Mouse (Mus musculus) gastrocnemius, adult 8-10 months (tissue): ENCODE data around the gene Gpr83. TPM values are rescaled to one million over a fixed set of nuclear protein-coding genes. Genes with fewer than 3 reads are reported as not detected.

Experiments
- DNase-seq, 2 experiments: peaks; one replicate each; pipeline ENCODE4 v3.0.0; 2022; ENCODE audit warnings: low spot score in 2 of 2
- total RNA-seq, 4 experiments: library from RNA; stranded (reverse); gene quantifications; 2 replicates each; pipeline ENCODE4 v1.2.4; 2022

Gene Gpr83
- total RNA-seq = not detected

DNA sequence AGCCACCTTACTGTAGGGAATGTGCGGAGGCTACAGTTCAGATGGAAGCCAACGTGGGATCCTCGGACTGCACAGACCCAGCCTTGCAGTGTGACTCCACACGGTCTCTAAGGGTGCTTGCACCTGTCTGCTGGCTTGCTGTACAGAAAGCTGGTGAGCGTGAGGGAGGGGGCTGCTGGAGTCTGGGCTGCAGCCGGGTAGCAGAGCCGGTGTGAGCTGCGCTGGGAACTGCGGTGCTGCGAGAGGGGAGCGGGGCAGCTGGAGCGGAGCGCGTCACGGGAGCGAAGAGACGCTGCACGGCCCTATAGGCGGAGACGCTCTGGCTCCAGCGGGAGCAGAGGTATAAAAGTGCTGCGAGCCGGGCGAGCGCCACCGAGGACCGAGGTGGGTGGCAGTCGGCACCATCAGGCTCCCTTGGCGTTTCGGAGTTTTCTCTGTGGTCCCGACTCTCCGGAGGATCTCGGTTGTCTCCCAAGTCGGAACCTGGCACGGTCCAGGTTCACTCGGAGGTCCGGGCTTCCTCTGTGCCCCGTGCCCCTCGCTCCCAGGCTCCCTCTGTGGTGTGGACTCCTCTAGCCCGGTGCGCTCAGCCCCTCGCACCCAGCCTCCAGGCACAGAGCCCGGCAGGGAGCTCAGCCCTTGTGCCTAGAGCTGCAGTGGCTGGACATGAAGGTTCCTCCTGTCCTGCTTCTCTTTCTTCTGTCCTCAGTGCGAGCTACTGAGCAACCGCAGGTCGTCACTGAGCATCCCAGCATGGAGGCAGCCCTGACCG, at the start of gene Gpr83:
TSS of gene Gpr83 (plus strand) at position 343 of the 772 bp plus-strand sequence.
- no peak for DNase-seq

DNA sequence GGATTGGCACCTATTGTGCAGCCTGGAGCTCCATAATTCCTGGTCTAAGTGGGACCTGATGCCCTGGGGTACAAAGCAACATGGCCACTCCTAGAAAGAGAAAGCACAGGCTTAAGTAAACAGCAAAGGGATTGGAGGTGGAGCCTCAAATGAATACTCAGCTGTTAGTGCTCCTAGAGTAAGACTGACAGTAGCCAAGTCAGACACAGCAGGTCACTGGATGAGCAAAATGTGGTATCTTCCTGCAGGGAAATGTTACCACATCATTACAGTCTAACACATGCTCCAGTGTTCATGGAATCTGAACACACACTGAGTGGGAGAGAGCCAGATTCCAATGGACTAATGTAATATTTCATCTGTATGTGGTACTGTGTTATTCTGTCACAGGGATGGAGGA, 38.6 kb upstream of the Gpr83 start:
- no peak for DNase-seq

DNA sequence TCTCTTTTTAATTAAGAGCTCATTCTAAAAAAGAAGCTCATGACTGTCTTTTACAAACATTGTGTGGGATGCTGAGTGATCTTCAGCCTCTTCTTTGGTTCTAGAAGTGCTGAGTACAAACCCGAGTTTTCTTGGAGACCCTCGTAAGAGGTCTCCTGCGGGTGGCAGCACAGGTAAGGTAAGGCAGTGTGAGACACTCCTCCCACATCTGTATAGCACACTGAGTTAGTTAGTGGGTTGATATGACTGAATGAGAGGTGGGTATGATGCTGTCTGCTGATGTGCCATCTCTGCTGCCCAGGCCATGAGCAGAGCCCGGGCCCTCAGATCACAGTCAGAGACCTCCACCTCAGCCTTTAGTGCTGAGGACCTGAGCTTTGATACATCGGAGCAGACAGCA, 35.2 kb upstream of the Gpr83 start:
- no peak for DNase-seq

DNA sequence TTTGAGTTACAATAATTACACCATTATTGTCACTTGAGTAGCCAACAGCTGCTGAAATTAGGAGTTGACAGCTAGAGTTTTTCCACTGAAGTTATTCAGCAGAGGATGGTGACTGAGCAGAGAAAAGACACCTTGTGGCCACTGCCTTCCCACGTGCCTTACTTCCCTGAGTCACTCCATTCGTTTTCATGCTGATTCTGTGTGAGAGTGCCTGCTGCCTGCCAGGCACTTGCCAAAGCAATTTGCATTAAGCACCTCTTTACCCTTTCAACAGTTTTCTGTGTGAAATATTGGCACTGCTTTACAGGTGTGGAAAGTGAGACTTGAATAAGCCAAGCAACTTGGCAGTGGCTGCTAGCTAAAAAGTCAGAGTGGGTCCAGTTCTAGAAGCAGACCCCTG, 32.1 kb upstream of the Gpr83 start:
- DNase-seq = no peak

DNA sequence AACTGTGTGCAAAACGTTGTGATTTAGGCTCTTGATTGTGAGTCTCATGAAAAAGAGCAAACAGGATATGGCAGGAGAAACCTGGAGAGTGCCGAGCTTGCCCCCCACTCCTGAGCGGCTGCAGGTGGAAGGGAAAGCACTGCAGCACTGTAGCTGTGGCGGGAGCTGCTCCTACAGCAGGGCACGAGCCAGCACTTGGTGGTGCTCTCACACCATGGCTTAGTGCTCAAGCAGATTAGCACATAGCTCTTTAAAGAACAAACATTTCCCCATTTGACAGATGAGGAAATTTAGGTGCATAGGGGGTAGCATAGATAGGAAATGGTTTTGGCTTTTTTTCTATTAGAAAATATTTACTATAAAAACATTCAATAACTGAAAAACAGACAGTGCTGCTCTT, 28.0 kb upstream of the Gpr83 start:
- no peak for DNase-seq

DNA sequence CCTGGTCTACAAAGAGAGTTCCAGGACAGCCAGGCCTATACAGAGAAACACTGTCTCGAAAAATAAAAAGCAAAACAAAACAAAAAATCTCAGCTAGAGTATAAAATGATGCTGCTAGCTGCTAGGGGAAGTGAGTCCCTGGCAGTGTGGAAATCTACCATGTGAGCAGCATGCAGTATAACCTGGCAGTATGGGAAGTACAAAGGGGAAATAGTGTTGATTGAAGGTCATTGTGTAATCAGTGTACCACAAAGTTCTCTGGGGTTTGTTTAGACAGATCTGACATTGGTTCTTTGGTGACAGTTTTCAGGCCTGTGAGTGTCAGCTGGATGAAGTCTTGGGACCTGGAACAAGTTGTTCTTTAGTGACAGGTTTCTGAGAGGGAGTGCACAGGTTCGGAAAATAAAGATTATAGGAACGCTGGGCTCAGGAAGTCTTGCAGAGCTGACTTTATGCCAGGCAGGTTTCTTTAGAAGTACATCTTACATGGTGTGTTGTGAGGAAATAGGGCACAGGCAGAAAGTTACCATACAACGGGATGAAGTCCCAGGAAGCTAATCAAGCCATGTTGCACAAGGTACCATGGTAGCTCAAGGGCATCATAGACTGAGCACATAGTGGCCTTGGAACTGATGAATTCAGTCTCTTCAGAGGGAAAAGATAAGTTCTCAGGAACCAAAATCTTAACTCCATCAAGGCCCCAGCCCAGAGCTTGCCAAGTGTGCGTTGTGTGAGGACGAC, 24.5 kb upstream of the Gpr83 start:
- DNase-seq = no peak

DNA sequence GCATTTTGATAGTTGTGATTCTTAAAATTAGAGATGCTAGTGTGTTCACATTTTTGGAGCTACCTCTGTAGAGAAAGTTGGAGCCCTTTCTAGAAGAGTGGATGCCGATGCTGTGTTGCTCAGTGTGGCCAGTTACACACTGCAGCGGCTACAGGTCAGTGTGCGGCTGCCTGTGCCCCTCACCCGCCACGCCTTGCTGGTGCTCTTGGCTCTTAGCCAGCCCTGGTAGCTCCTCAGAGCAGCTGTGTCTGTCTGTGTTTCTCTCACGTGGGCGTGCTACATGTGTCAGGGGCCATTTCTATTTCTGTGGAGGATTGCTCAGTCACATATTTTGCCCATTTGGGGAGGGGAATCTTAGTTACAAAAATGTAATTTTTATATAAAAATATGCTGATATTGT, 20.5 kb upstream of the Gpr83 start:
- DNase-seq = no peak

DNA sequence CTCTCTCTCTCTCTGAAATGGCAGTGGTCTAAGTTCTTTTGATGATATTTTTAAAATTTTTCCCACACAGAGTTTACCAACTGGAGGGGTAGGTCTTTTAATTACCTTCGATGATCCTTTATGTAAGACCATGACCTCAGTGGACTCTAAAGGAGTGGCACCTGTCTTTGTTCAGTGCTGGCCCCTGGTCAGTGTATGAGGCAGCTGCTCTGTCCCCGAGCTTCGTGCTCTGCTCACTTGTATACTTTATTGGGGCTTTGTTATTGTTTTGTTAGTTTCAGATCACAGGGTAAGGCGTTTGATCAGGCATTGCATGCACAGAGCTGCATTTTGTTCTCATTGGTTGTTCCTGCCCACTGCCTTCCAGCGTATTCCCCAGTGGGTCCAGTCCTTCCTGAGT, 20.0 kb upstream of the Gpr83 start:
- no peak for DNase-seq

DNA sequence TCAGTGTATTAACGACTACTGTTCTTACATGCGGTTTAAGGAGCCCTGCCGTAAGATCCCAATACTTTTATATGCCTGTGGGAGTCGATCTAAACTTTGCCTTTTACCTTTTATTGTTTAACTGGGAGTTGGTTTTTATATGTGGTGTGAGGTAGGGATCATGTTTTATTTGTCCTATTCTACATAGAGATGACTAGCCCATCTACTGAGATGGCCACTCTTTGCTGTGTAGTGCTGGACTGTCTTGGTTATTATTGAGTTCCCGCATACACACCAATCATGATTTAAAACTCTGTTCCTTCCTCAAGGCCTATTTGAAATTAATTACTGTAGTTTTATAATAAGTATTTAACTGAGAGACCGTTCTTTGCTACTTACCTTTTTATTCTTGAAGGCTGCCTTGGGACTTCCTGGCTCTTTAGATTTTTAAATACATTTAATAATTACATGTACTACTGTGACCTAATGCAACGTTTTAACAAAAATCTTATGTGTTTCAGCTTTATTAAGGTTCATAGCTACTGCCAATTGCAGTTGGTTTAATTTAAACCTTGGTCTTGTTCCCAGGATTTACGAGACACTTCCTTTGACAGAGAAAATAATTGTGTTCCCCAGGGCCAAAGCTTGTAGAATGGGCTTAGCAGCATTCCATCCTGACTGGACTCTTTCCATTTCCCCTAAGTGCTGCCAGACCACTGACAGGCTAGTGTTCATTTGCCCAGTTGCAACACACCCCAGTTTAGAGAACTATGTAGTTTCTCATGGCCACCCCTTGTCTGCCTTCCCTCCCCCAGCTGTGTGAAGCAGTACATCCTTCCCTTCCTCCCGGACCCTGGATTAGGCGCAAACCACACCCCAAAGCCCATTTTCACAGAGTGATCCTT, 17.9 kb upstream of the Gpr83 start:
- no peak for DNase-seq

DNA sequence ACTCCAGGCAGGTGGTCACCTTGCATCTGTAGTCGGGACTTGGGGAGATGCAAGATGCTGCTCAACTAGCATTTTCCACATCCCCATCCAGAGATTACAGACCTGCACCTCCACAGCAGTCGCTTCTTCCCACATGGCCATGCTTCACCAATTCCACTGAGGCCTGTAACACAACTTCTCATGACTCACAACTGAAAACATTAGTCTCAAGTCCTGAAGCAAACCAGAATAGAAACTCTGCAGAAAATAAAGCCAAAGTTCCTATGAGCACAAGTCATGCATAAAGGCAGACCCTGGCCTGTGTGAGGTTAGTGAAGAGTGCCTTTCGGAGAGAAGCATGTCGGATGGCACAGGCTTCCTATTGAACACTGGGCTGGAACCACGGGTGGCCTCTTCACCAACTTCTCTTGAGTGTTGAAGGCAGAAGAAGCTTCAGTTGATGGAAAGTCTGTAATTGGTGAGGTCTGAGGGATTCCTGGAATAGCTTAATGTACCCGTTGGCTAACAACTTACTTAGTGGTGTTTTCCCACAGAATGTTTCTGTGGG, 16.6 kb upstream of the Gpr83 start:
- DNase-seq = no peak

DNA sequence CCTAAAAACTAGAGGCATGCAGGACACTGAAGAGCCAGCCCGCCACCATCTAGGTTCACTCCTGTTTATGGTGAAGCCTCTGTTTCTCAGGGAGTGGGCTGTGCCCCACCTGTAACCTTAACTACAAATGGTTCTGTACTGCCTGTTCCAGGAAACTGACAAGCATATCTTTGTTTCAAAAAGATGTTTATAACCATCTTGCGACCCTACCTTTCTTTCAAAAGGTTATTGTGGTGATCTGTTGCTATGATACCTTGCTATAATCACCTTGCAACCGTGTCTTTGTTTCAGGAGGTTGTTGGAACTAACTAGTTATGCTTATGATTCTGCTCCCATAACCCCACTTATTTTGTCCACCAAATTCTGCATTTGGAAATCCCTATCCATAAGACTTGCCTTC, 16.1 kb upstream of the Gpr83 start:
- DNase-seq = no peak

DNA sequence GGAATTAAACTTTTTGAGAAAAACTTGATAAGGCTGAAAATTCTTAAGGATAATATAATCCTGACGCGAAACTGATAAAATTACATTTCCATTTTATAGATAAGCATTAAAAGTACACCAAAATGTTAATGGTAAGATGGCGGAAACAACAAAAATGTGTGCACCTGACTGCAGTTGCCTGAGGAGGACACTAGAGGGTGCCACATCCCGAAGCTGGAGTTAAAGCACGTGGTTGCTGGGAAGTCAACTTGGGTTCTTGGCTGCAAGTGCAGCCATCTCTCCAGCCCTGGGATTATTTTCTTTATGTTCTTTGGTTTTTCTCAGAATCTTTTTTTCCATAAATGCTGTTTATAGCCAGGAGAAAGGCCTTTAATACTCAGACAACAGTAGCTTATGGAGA, 13.6 kb upstream of the Gpr83 start:
- DNase-seq = no peak

DNA sequence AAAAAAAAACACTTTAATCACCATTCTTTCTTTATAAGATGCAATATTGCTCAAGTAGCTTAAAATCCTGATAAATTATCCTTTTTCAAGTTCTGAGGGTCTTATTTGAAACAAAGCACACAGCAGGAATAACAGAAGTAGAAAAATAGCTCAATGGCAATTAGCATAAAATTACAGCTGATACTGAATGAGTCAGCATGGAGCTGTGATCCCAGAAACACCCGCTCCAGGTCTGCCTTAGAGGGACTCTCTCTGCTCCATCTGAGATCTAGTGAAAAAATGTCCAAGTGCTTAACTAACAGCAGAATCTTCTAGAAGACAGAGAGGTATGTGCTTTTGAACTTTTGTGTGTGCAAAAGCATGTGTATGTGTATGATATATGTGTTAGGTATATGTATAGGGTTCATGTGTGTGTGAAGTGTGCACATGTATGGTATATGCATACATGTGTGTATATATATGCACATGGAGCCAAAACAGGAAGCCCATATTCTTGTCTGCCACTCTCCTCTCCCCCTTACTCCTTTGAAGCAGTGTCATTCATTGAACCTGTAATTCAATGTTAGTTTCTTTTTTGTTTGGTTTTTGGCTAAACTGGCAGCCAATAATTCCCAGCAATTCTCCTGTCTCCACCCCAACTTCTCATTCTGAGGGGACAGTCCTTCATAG, 11.6 kb upstream of the Gpr83 start:
- no peak for DNase-seq

DNA sequence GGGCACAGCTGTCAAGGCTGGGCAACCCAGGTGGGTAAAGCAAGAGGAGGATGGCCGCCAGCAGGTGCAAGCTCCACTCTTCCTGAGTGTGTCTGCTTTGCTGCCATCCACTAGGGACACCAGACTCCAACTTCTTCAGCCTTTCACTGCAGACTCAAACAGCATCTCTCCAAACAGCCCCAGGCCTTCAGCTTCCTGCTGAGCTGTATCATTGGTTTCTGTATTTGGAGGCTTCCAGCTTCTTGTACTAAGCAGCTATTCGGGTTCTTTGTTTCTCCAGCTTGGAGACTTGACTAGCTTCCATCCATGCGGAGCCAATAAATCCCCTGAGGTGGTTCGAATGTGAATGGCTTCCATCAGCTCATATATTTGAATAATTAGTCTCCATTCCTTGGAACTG, 5.4 kb upstream of the Gpr83 start:
- no peak for DNase-seq

DNA sequence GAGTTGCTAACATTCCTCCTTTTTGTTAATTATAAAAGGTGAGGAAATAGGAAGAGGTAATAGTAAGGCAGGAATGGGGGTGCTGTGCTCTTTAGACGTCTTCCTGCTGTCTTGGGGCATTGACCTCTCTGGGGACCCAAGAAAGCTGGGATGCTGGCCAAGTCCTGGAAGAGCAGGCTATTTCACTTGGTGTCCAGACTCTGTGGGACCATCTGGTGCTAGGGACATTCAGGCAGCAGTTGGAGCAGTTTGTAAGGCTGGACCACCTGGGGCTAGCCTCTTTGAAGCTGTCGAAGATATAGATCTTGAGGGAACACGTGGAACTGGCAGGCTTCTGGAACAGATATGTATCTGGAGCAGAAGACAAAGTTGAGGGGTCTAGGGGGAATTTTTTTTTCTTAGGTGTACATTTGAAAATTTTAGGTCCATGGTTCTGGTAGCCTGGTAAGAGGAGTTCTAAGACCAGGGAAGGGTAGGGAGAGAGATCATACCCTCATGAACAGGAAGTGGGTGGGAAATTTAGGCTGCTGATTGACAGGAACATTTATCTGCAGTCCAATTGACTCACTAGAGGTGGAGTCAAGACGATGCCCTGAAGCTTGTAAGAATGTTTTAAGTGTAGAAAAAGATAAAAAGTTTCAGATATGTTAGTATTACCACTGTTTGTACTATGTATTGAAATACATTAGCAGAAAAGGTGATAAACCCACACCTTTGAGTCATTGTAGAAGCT, 2.9 kb upstream of the Gpr83 start:
- DNase-seq = no peak

DNA sequence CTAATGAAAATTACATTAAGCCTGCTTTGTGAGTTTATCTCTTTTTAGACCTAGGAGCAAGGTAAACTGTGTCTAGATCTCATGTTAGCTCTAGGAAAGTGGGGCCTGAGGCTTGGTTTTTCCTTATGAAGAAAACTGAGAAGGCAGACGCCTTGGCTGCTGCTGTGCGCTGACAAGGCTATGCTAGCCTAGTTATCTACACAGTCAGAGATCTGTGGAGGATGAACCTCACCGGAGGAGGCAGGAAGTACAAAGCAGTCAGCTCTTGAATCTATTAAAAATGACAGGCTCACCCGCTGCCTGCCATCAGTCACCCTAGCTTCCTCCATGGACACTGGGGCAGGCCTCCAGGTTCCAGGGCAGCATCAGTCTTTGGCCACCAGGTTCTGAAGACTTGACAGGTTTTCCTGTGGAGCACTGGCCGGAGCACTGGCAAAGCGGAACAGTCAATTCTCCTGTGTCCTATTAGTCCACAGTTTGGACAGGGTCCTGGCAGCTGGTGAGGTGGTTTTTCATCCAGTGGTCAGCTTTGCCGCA, 1.8 kb upstream of the Gpr83 start:
- no peak for DNase-seq

DNA sequence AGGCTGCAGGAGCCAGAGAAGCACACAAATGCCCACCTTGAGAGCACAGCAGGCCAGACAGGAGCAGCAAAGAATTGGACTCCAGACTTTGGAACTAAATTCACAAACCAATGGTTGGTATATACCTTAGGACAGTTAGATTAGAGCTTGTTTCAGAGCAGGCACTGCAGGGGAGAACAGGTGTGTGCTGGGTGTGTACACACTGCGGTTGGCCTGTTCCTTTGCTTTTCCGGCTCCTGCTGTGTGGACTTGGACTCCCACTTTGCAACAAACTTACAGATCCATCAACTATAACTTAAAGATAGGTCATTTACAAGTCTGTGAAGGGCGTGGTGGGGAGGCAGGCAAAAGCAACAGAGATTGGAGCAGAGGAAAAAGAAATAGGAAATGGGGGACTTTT, 1.2 kb upstream of the Gpr83 start:
- no peak for DNase-seq

DNA sequence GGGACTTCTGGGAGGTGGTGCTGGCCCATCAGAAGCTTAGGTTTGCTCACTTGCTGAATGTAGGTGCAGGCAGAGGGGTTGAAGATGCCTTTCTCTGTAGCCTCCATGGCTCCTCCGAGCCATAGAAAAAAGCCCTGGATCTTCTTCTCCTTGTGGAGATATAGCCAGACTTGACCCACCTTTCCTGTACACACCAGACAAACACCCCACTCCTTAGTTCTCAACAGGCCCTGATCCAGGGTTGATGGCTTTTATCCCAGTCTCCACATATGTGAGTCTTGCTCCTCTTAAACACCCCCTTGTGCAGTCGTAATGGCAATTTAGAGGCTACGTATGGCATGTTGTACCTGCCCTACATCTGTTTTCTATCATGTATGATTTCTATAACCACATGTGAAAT, 3.1 kb downstream of the Gpr83 start:
- no peak for DNase-seq

DNA sequence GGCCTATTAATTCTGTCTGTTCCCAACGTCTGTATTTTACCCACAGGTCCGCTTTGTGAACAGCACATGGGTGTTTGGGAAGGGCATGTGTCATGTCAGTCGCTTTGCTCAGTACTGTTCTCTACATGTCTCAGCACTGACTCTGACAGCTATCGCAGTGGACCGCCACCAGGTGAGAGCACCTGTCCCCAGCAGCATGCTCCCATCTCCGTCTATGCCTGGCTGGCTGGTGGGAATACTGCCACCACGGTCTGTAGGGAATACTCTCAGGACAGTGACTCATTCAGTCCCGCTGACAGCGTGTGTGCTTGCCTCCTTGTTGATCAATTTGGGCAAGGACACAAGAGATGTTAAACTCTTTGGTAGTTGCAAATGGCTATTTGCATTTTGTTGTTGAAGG, 4.7 kb downstream of the Gpr83 start:
- DNase-seq = no peak

DNA sequence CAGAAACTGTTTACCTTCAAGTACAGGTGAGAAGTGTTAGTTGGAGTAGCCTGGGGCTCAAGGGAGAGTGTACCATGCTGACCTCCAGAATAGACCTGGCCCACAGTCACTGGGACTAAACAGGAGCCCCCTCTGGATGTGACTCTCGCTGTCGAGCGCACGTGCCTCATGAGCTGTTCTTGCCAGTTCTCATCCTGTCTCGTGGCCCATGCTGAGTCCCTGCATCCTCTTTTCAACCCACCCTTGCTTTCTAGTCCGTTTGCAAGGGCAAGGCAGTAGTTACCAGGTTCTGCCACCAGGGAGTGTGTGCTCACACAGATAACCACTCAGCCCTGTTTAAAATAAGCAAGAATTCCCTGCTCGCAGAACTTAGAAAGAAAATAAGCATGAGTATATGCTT, 6.9 kb downstream of the Gpr83 start:
- no peak for DNase-seq
